Mouse (Mus musculus) lung, embryonic 16.5 days (tissue): ENCODE data around the gene Dync1i1. TPM values are rescaled to one million over a fixed set of nuclear protein-coding genes. Genes with fewer than 3 reads are reported as not detected.

ENCODE experiments used
- ATAC-seq: fragments of 200-750 bp; cut with Nextera tagmentation; 2 replicates; pipeline ENCODE4 v1.8.0; 2017; ENCODE audit warnings: low read depth, mild to moderate bottlenecking, moderate library complexity
- H3K27ac ChIP-seq: fragments of 300-500 bp; sonication (generic); 2 replicates; pipeline ENCODE4 v1.5.1; 2014; ENCODE audit warnings: mild to moderate bottlenecking, control low read depth, low read length
- H3K27me3 ChIP-seq: fragments of 300-500 bp; sonication (generic); 2 replicates; pipeline ENCODE4 v1.6.1; 2014; ENCODE audit warnings: low read depth, low read length, mixed read lengths; ENCODE audit not compliant: control insufficient read depth, insufficient read depth
- H3K36me3 ChIP-seq: fragments of 300-500 bp; sonication (generic); 2 replicates; pipeline ENCODE4 v1.6.1; 2014; ENCODE audit warnings: low read length; ENCODE audit not compliant: control insufficient read depth, insufficient read depth
- H3K4me1 ChIP-seq: fragments of 300-500 bp; sonication (generic); replicated peaks from 2 replicates; pipeline ENCODE4 v1.6.1; 2014; ENCODE audit warnings: low read length, mixed read lengths; ENCODE audit not compliant: control insufficient read depth, insufficient read depth
- H3K4me2 ChIP-seq: fragments of 300-500 bp; sonication (generic); 2 replicates; pipeline ENCODE4 v1.6.1; 2014; ENCODE audit warnings: low read depth, low read length, control low read depth
- H3K4me3 ChIP-seq: fragments of 300-500 bp; sonication (generic); 2 replicates; pipeline ENCODE4 v1.5.1; 2014; ENCODE audit warnings: mild to moderate bottlenecking, low read length, control low read depth
- H3K9ac ChIP-seq: fragments of 300-500 bp; sonication (generic); 2 replicates; pipeline ENCODE4 v1.6.1; 2014; ENCODE audit warnings: low read length, control low read depth
- H3K9me3 ChIP-seq: fragments of 300-500 bp; sonication (generic); 2 replicates; pipeline ENCODE4 v1.6.1; 2016; ENCODE audit warnings: low read length; ENCODE audit not compliant: control insufficient read depth
- WGBS: fragments of 180-500 bp; shearing (Covaris S2); extraction: QIAGEN DNeasy Blood & Tissue Kit; methylation state at CpG from one replicate; pipeline ENCODE4 v1.1.7; 2014; 5-methylcytosine and 5-hydroxymethylcytosine counted together
- polyA plus RNA-seq: library from polyadenylated mRNA; unstranded; fragments of >200 nt; fragmentation: Nextera tagmentation; extraction: Ambion mirVana; gene quantifications from 2 replicates; pipeline ENCODE4 v1.2.1, GENCODE M21; 2015

Dync1i1 gene
- polyA plus RNA-seq, 1 experiment from 2014 or later = 0.80 TPM

DNA sequence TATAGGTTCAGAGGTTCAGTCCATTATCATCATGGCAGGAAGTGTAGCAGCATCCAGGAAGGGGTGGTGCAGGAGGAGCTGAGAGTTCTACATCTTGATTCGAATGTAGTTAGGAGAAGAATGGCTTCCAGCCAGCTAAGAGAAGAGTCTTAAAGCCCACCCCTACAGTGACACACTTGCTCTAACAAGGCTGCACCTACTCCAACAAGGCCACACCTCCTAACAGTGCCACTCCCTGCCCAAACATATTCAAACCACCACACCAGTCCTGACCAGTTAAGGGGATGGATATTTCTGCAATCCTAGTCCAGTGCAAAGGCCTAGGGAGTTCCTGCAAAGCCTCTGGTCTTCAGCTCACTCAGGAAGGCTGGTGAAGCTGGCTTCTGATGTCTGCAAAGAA lies 1.5 kb upstream of the Dync1i1 start:
- H3K36me3 ChIP-seq = no peaks in the 10 kb centered on the region
- no peak overlapping the region for H3K27ac ChIP-seq
- no peak overlapping the region for H3K9ac ChIP-seq
- no peaks in the 10 kb centered on the region for H3K9me3 ChIP-seq
- H3K4me1 ChIP-seq = peaks cover 9% of the 10 kb centered on the region
- H3K27me3 ChIP-seq = peaks cover 5% of the 10 kb centered on the region; the same call in 1 of the 2 replicates
- 81% methylated on average over 1 of the region's 1 CpGs for WGBS
- H3K4me3 ChIP-seq = no peak overlapping the region
- H3K4me2 ChIP-seq = no peak overlapping the region
- no peak for ATAC-seq

DNA sequence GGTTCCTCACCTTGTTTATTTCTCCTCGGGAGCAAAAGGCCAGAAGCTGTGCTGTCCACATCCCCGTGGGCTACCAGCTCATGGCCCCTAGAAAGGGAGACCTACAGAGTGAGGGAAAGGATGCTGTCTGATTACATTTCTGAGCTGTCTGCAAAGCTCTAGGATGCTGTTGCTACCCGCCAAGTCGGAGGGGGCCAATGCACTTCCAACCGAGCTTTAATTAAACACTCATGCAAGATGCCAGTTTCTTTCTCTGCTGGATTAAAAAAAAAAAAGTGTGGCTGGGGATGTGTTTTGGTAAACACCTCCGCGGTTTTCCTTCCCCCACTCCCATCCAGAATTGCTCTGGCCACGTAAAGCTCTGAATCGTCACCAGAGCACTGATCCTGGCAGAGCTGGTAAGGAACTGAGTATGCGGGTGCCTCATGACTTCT lies 815 bp downstream of the Dync1i1 start:
- ATAC-seq = no peak
- WGBS = 5% methylated on average over 10 of the region's 10 CpGs
- no peak overlapping the region for H3K27ac ChIP-seq
- no peaks in the 10 kb centered on the region for H3K9me3 ChIP-seq
- H3K4me3 ChIP-seq = peak overlapping the region; percentile 45
- peaks cover 9% of the 10 kb centered on the region for H3K4me1 ChIP-seq
- peaks cover 5% of the 10 kb centered on the region; the same call in 1 of the 2 replicates for H3K27me3 ChIP-seq
- H3K36me3 ChIP-seq = no peaks in the 10 kb centered on the region
- peak overlapping the region; percentile 48; the same call in 1 of the 2 replicates for H3K9ac ChIP-seq
- H3K4me2 ChIP-seq = peak overlapping the region; percentile 73

DNA sequence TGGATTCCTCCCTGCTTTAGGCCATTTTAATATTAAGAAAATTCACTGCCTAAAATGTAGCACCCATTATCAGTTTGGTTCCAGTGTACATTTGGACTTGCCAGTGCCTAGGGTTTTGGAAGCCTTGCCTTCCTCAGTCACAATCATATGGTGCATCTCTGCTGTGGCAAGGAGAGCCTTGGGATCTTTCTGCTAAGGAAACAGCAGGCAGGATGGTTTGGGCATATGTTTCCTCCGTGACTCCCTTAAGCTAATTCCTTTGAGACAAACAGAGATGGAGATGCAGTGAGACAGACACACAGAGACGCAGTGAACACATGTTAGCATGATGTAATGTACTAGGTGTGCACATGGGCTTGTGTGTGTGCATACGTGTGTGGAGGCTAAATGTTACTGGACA lies 7.8 kb downstream of the Dync1i1 start:
- Histone ChIP-seq H3K27me3 (no peaks in the 10 kb centered on the region), H3K4me3 (no peak overlapping the region), H3K27ac (no peak overlapping the region), H3K4me2 (no peak overlapping the region), H3K9me3 (no peaks in the 10 kb centered on the region), H3K4me1 (no peaks in the 10 kb centered on the region), H3K36me3 (no peaks in the 10 kb centered on the region), H3K9ac (no peak overlapping the region)
- ATAC-seq = no peak
- 80% methylated on average over 3 of the region's 3 CpGs for WGBS

DNA sequence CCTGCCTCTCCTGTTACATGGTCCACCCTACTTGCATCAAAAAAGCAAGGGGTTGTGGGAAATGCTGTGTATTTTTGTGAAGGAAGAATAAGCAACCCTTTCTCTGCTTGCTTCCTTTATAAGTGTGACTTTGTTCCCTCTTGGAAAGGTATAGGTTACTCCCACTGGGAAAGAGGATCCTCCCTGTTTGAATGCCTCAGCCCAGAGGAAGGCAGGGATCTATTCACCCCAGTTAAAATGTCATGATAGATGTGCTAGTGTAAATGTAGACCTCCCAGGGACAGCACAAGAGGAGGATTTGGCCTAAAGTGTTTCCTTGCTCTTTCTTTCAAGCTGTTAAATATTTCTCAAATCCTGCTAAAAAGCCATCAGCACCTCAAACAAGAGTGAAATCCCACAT lies 9.0 kb downstream of the Dync1i1 start:
- ATAC-seq = no peak

DNA sequence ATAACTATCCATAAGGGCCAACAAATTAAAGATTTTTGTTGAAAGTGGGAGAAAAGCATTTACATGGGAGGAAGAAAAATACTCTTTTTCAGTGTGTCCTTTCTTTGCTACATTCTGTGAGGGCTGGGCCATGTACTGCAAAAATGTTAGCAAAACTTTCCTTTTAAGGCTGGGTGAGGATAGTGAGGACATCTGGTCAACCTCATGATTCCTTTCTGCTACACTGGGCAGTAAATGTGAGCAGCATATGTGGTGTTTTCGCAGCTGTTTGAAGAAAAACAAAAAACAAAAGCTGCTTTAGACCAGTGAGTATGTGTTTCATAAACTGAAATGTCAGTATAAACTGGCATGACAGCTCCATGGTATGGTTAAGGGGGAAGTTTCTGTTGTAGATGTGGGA lies 9.4 kb downstream of the Dync1i1 start:
- no peak overlapping the region for H3K27ac ChIP-seq
- WGBS = 89% methylated on average over 1 of the region's 1 CpGs
- H3K9me3 ChIP-seq = no peaks in the 10 kb centered on the region
- no peak overlapping the region for H3K4me3 ChIP-seq
- H3K36me3 ChIP-seq = no peaks in the 10 kb centered on the region
- H3K27me3 ChIP-seq = no peaks in the 10 kb centered on the region
- H3K9ac ChIP-seq = no peak overlapping the region
- no peaks in the 10 kb centered on the region for H3K4me1 ChIP-seq
- no peak overlapping the region for H3K4me2 ChIP-seq
- no peak for ATAC-seq

More for the DNA sequence above, 9.0 kb downstream of the Dync1i1 start:
- Histone ChIP-seq H3K9me3 (no peaks in the 10 kb centered on the region), H3K4me3 (no peak overlapping the region), H3K27ac (no peak overlapping the region), H3K9ac (no peak overlapping the region), H3K4me2 (no peak overlapping the region), H3K36me3 (no peaks in the 10 kb centered on the region), H3K27me3 (no peaks in the 10 kb centered on the region), H3K4me1 (no peaks in the 10 kb centered on the region)

DNA sequence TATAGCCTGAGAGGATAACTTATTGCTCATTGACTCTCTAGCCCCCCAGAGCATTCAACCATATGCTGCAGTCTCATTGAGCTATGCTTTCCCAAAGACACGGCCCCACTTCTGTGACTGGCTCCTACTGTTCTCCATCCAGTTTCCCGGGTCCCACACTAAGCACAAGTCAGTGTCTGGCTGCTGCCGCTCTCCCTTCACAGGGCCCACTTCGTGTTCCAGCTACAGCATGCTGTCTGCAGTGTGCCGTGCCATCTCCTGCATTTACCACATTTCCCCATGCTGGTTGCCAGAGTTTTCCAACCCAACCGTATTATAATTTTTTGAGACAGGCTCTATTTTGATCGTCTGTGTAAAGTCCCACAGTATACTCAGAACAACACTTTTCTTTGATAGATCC lies 14.3 kb downstream of the Dync1i1 start:
- H3K4me1 ChIP-seq = no peaks in the 10 kb centered on the region
- no peak overlapping the region for H3K27ac ChIP-seq
- 85% methylated on average over 7 of the region's 7 CpGs for WGBS
- H3K36me3 ChIP-seq = no peaks in the 10 kb centered on the region
- no peaks in the 10 kb centered on the region for H3K9me3 ChIP-seq
- no peak overlapping the region for H3K4me2 ChIP-seq
- no peak for ATAC-seq
- H3K27me3 ChIP-seq = no peaks in the 10 kb centered on the region
- H3K9ac ChIP-seq = no peak overlapping the region
- H3K4me3 ChIP-seq = no peak overlapping the region

DNA sequence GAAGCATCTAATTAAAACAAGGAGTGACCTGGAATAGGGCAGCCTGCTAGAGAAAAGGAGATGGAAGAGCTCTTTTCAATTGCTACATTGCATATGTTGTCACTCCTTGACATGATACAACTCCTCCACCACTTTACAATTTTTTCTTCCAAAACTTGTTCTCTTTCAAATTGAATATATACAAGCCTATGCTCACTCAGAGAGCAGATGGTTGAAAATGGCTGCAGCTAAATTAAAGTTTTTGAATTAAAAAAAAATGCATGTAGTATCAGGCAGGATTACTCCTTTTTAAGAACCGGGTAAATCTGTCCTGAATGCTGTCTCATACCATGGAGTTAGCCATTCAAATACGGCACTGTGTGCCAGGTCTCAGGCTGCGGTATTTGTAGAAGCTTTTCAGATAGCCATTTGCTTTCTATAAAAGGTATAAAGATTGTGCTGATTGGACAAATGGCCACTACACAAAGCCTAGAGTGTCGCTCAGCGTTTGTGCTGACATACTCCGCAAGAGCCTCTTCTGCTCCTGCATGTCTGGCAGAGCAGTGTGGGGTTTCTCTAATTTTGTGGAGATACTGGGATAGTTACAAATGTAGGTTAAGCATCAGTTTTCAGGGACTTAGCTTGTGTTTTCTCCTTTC lies 16.1 kb downstream of the Dync1i1 start:
- no peaks in the 10 kb centered on the region for H3K9me3 ChIP-seq
- H3K9ac ChIP-seq = no peak overlapping the region
- no peaks in the 10 kb centered on the region for H3K27me3 ChIP-seq
- H3K4me2 ChIP-seq = no peak overlapping the region
- no peak overlapping the region for H3K4me3 ChIP-seq
- 79% methylated on average over 6 of the region's 6 CpGs for WGBS
- ATAC-seq = no peak
- no peaks in the 10 kb centered on the region for H3K36me3 ChIP-seq
- H3K4me1 ChIP-seq = no peaks in the 10 kb centered on the region
- H3K27ac ChIP-seq = no peak overlapping the region

DNA sequence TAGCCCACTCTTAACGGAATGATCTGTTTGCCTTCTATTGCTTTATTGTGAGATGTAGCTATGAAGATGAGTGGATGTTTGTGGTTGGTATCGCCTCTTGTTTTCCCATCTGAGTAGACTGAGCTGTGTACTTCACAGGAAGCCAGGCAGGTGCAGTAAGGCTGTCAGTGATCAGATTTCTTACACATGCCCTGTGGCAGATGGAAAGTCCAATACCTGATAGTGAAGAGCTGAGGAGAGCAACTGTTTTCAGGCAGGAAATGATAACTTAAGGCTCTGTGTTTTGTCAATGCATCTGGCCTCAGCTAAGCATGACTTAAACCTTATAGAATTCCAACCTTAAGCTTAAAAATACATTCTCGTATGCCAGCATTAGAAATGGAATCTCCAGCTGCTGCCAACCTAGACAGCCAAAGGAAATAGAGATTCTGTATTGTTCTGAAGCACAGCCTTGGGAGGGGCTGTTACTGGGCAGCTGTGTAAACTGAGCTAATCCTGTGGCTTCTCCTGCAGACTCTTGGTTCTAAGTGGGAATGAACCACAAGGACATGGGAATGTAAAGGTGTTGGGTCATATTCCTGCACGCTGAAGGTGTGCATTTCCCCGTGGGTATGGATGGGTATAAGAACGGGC lies 24.8 kb downstream of the Dync1i1 start:
- Histone ChIP-seq H3K4me1 (no peaks in the 10 kb centered on the region), H3K4me3 (no peak overlapping the region), H3K27ac (no peak overlapping the region), H3K9ac (no peak overlapping the region), H3K27me3 (no peaks in the 10 kb centered on the region), H3K4me2 (no peak overlapping the region), H3K9me3 (no peaks in the 10 kb centered on the region), H3K36me3 (no peaks in the 10 kb centered on the region)
- no peak for ATAC-seq
- WGBS = 52% methylated on average over 6 of the region's 6 CpGs

DNA sequence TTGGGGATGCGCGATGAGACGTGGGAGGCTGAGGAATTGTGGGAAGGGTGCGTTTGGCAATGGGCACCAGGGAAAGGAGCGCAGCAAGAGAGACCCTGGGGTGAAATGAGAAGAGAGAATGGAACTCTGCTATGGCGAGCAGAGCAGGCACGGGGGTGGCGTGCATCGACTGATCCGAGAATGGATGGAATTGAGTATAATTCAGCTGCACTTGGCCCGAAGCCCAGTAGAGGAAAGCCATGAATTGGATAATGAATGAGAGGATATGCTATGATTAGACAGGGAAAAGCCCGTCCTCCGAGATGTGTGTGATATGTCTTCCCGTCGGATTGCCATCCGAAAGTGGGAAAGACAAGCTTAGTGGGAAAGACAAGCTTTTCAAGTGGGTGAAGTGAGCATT lies 26.7 kb downstream of the Dync1i1 start:
- Histone ChIP-seq H3K4me2 (no peak overlapping the region), H3K36me3 (no peaks in the 10 kb centered on the region), H3K27me3 (no peaks in the 10 kb centered on the region), H3K9me3 (no peaks in the 10 kb centered on the region), H3K9ac (no peak overlapping the region), H3K4me1 (no peaks in the 10 kb centered on the region), H3K4me3 (no peak overlapping the region), H3K27ac (no peak overlapping the region)
- peak; percentile 47 for ATAC-seq
- 50% methylated on average over 16 of the region's 16 CpGs for WGBS
